Mouse (Mus musculus) MEL (cell line): ENCODE data around the gene Men1. TPM values are rescaled to one million over a fixed set of nuclear protein-coding genes. Genes with fewer than 3 reads are reported as not detected.

Experiments used
- DNase-seq: peaks from one replicate; pipeline ENCODE4 v3.0.0; 2011; ENCODE audit warnings: low read depth, low spot score
- H3K27ac ChIP-seq: 2 replicates; pipeline ENCODE4 v1.5.1; 2012; ENCODE audit warnings: low read depth, mild to moderate bottlenecking, control low read depth, low read length, moderate library complexity; ENCODE audit not compliant: control insufficient read depth
- H3K27me3 ChIP-seq, 2 experiments: fragments of 150-350 bp in 1 of 2; sonication (generic) in 1 of 2; 2 replicates each; pipeline ENCODE4 v1.6.1; 2012; ENCODE audit warnings: low read length in 2 of 2, mild to moderate bottlenecking in 2 of 2, improper control_type of control experiment in 1 of 2, moderate library complexity in 1 of 2; ENCODE audit not compliant: insufficient read depth in 2 of 2, control insufficient read depth in 1 of 2
- H3K36me3 ChIP-seq, 2 experiments: 2 replicates each; pipeline ENCODE4 v1.6.1; 2012 to 2014; ENCODE audit warnings: low read length in 2 of 2, improper control_type of control experiment in 1 of 2, inconsistent platforms in 1 of 2, mild to moderate bottlenecking in 1 of 2; ENCODE audit not compliant: insufficient read depth in 2 of 2, control insufficient read depth in 1 of 2
- H3K4me1 ChIP-seq, 2 experiments: fragments of 150-350 bp in 1 of 2; sonication (generic) in 1 of 2; 2 replicates each; pipeline ENCODE4 v1.6.1; 2012; ENCODE audit warnings: low read length in 2 of 2, improper control_type of control experiment in 1 of 2, mild to moderate bottlenecking in 1 of 2; ENCODE audit not compliant: insufficient read depth in 2 of 2, control insufficient read depth in 1 of 2
- H3K4me3 ChIP-seq, 2 experiments: fragments of 150-350 bp in 1 of 2; sonication (generic) in 1 of 2; 2 replicates each; pipeline ENCODE4 v1.5.1; 2012; ENCODE audit warnings: low read depth in 2 of 2, low read length in 2 of 2, mild to moderate bottlenecking in 2 of 2, moderate library complexity in 2 of 2, control low read depth in 1 of 2, improper control_type of control experiment in 1 of 2; ENCODE audit not compliant: control insufficient read depth in 1 of 2, insufficient read depth in 1 of 2
- H3K79me2 ChIP-seq: 2 replicates; pipeline ENCODE4 v1.6.1; 2012; ENCODE audit warnings: mild to moderate bottlenecking, low read length, moderate library complexity; ENCODE audit not compliant: control insufficient read depth, poor library complexity, insufficient read depth
- H3K9ac ChIP-seq: 2 replicates; pipeline ENCODE4 v1.6.1; 2012; ENCODE audit warnings: low read depth, mild to moderate bottlenecking, control low read depth, low read length, moderate library complexity; ENCODE audit not compliant: control insufficient read depth, poor library complexity, severe bottlenecking
- H3K9me3 ChIP-seq: fragments of 150-350 bp; sonication (generic); replicated peaks from 2 replicates; pipeline ENCODE4 v1.6.1; 2012; ENCODE audit warnings: mild to moderate bottlenecking, low read length, improper control_type of control experiment, moderate library complexity; ENCODE audit not compliant: insufficient read depth
- BHLHE40 ChIP-seq: IDR thresholded peaks from 2 replicates; pipeline ENCODE4 v1.6.1; 2012; ENCODE audit warnings: low read depth, mild to moderate bottlenecking, inconsistent platforms, low read length, improper control_type of control experiment, borderline replicate concordance
- CHD1 ChIP-seq: IDR thresholded peaks from 2 replicates; pipeline ENCODE4 v1.6.1; 2012; ENCODE audit warnings: low read depth, mild to moderate bottlenecking, inconsistent platforms, low read length, improper control_type of control experiment
- CTCF ChIP-seq, 3 experiments: IDR thresholded peaks in 2 of 3; conservative IDR thresholded peaks in 1 of 3; 2 replicates each; pipeline ENCODE4 v1.5.1; 2011 to 2012; ENCODE audit warnings: low read length in 3 of 3, low read depth in 2 of 3, mild to moderate bottlenecking in 2 of 3, improper control_type of control experiment in 1 of 3, inconsistent platforms in 1 of 3, mixed read lengths in 1 of 3, moderate library complexity in 1 of 3; ENCODE audit not compliant: control insufficient read depth in 1 of 3, insufficient read depth in 1 of 3, poor library complexity in 1 of 3, severe bottlenecking in 1 of 3
- E2F4 ChIP-seq: IDR thresholded peaks from 2 replicates; pipeline ENCODE4 v1.6.1; 2011; ENCODE audit warnings: low read depth, low read length, improper control_type of control experiment, borderline replicate concordance
- ELF1 ChIP-seq: IDR thresholded peaks from 2 replicates; pipeline ENCODE4 v1.6.1; 2014; ENCODE audit warnings: low read depth, mild to moderate bottlenecking, inconsistent platforms, low read length, improper control_type of control experiment, moderate library complexity
- HCFC1 ChIP-seq: IDR thresholded peaks from 2 replicates; pipeline ENCODE4 v1.6.1; 2012; ENCODE audit warnings: low read depth, mild to moderate bottlenecking, inconsistent platforms, low read length, improper control_type of control experiment, moderate library complexity
- KAT2A ChIP-seq: conservative IDR thresholded peaks from 2 replicates; pipeline ENCODE4 v1.6.1; 2012; ENCODE audit warnings: low read depth, low read length, improper control_type of control experiment, inconsistent platforms
- MAFK ChIP-seq: IDR thresholded peaks from 2 replicates; pipeline ENCODE4 v1.6.1; 2011; ENCODE audit warnings: low read depth, mild to moderate bottlenecking, low read length, improper control_type of control experiment, borderline replicate concordance
- MAZ ChIP-seq: IDR thresholded peaks from 2 replicates; pipeline ENCODE4 v1.6.1; 2012; ENCODE audit warnings: low read depth, mild to moderate bottlenecking, inconsistent platforms, low read length, improper control_type of control experiment
- MXI1 ChIP-seq: IDR thresholded peaks from 2 replicates; pipeline ENCODE4 v1.6.1; 2011; ENCODE audit warnings: mild to moderate bottlenecking, low read depth, low read length, improper control_type of control experiment
- MYB ChIP-seq: IDR thresholded peaks from 2 replicates; pipeline ENCODE4 v1.6.1; 2011; ENCODE audit warnings: mild to moderate bottlenecking, low read depth, low read length, improper control_type of control experiment
- MYC ChIP-seq: IDR thresholded peaks from 2 replicates; pipeline ENCODE4 v1.6.1; 2011; ENCODE audit warnings: low read depth, mild to moderate bottlenecking, low read length, improper control_type of control experiment, moderate library complexity
- NELFE ChIP-seq: IDR thresholded peaks from 2 replicates; pipeline ENCODE4 v1.6.1; 2011; ENCODE audit warnings: low read depth, low read length, improper control_type of control experiment
- POLR2A ChIP-seq, 2 experiments: IDR thresholded peaks; 2 replicates each; pipeline ENCODE4 v1.6.1; 2011 to 2012; ENCODE audit warnings: low read length in 2 of 2, mild to moderate bottlenecking in 2 of 2, control low read depth in 1 of 2, improper control_type of control experiment in 1 of 2, low read depth in 1 of 2, moderate library complexity in 1 of 2; ENCODE audit not compliant: control insufficient read depth in 1 of 2, insufficient read depth in 1 of 2, poor library complexity in 1 of 2
- POLR2AphosphoS2 ChIP-seq: IDR thresholded peaks from 2 replicates; pipeline ENCODE4 v1.6.1; 2011; ENCODE audit warnings: low read length, improper control_type of control experiment
- TAL1 ChIP-seq: IDR thresholded peaks from 2 replicates; pipeline ENCODE4 v1.6.1; 2012; ENCODE audit warnings: mild to moderate bottlenecking, inconsistent platforms, low read length, moderate library complexity, mixed read lengths
- TBP ChIP-seq: IDR thresholded peaks from 2 replicates; pipeline ENCODE4 v1.8.0; 2011; ENCODE audit warnings: low read depth, low read length, improper control_type of control experiment
- TCF12 ChIP-seq: IDR thresholded peaks from 2 replicates; pipeline ENCODE4 v1.6.1; 2014; ENCODE audit warnings: low read depth, mild to moderate bottlenecking, inconsistent platforms, low read length, improper control_type of control experiment, moderate library complexity
- USF2 ChIP-seq, 2 experiments: IDR thresholded peaks; 2 replicates each; pipeline ENCODE4 v1.6.1; 2011 to 2012; ENCODE audit warnings: improper control_type of control experiment in 2 of 2, low read length in 2 of 2, borderline replicate concordance in 1 of 2, inconsistent platforms in 1 of 2, low read depth in 1 of 2, mild to moderate bottlenecking in 1 of 2; ENCODE audit not compliant: insufficient read depth in 1 of 2
- ZC3H11A ChIP-seq: IDR thresholded peaks from 2 replicates; pipeline ENCODE4 v1.6.1; 2012; ENCODE audit warnings: low read depth, mild to moderate bottlenecking, inconsistent platforms, low read length, improper control_type of control experiment
- ZKSCAN1 ChIP-seq: IDR thresholded peaks from 2 replicates; pipeline ENCODE4 v1.6.1; 2012; ENCODE audit warnings: low read depth, mild to moderate bottlenecking, inconsistent platforms, low read length, improper control_type of control experiment, moderate library complexity
- ZMIZ1 ChIP-seq: IDR thresholded peaks from 2 replicates; pipeline ENCODE4 v1.6.1; 2012; ENCODE audit warnings: low read depth, mild to moderate bottlenecking, inconsistent platforms, low read length, improper control_type of control experiment, moderate library complexity
- polyA plus RNA-seq, 2 experiments: library from polyadenylated mRNA; stranded (reverse) in 1 of 2; unstranded in 1 of 2; fragments of >175 nt in 1 of 2; fragments of >200 nt in 1 of 2; gene quantifications; 2 replicates each; pipeline versions ENCODE4 v1.2.1 to v1.2.4; 2012; ENCODE audit warnings: low replicate concordance in 2 of 2, low read depth in 1 of 2; ENCODE audit not compliant: insufficient read length in 2 of 2, insufficient read depth in 1 of 2, missing spikeins in 1 of 2
- total RNA-seq: library from RNA; depleted of rRNA; stranded (reverse); fragments of 300-350 nt; gene quantifications from 2 replicates; pipeline ENCODE4 v1.2.3, GENCODE M21; 2012

Gene Men1
- total and polyA plus RNA-seq, 3 experiments = 39.4 to 132 TPM; not detected in 1

DNA sequence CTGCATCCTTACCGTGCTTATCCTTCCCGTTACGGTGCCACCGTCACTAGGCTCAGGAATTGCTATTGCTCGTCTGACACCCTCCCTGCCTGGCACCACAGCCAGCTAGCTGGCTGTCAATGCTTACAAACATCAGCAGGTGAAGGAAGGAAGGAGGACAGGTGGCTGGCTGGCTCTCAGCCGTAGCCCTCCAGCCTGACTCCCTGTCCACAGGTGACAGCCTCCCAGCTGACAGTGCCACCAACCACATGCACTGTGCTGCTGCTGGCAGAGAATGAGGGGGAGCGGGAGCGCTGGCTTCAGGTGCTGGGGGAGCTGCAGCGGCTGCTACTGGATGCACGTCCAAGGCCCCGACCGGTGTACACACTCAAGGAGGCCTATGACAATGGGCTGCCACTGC lies 16.6 kb upstream of the Men1 start:
- no peaks in the 10 kb centered on the region for H3K36me3 ChIP-seq
- TF ChIP-seq ZMIZ1 = no peak
- TF ChIP-seq CHD1 = no peak
- TF ChIP-seq MXI1 = no peak
- TF ChIP-seq MYC = no peak
- TF ChIP-seq TBP = no peak
- DNase-seq = no peak
- no peaks in the 10 kb centered on the region for H3K27me3 ChIP-seq
- no peaks in the 10 kb centered on the region for H3K79me2 ChIP-seq
- H3K4me3 ChIP-seq = no peak overlapping the region
- no peaks in the 10 kb centered on the region for H3K9me3 ChIP-seq
- peaks cover 0 to 8% of the 10 kb centered on the region in 2 experiments; a peak in 1 of 4 replicates for H3K4me1 ChIP-seq
- H3K9ac ChIP-seq = no peak overlapping the region
- H3K27ac ChIP-seq = no peak overlapping the region

DNA sequence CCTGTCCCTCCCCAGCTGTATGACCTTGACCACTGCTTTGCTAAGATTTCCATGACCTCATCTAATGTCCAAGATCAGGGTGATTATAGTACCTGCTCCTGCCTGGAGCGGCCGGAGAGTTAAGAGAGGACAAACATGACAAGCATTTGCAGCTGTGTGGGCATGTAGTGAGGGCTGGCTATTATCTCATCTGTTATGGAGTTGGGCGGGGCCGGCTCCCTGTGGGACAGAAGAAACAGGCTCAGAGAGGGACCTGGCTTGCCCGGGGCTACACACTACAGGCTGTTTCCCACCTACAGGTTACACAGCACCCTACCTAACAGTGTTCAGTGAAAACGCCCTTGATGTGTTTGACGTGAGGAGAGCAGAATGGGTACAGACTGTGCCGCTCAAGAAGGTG lies 13.4 kb upstream of the Men1 start:
- no peaks in the 10 kb centered on the region for H3K79me2 ChIP-seq
- H3K4me3 ChIP-seq = no peak overlapping the region
- H3K27ac ChIP-seq = no peak overlapping the region
- no peak overlapping the region for H3K9ac ChIP-seq
- H3K27me3 ChIP-seq = no peaks in the 10 kb centered on the region
- H3K9me3 ChIP-seq = no peaks in the 10 kb centered on the region
- DNase-seq = no peak
- TF ChIP-seq E2F4 = no peak
- no peak for TF ChIP-seq ELF1
- no peak for TF ChIP-seq TCF12
- no peak for TF ChIP-seq BHLHE40
- no peak for TF ChIP-seq POLR2AphosphoS2
- TF ChIP-seq KAT2A = no peak
- TF ChIP-seq USF2 (IDR thresholded peaks at IDR 0.05; ENCODE audit: borderline replicate concordance in 1 of 2, insufficient read depth in 1 of 2, low read depth in 1 of 2, low read length in 2 of 2) = no peak
- TF ChIP-seq CTCF (IDR thresholded peaks at IDR 0.05 in 2 of 3, conservative IDR thresholded peaks at IDR 0.05 in 1 of 3; ENCODE audit: control insufficient read depth in 1 of 3, insufficient read depth in 1 of 3, low read depth in 2 of 3, low read length in 3 of 3, poor library complexity in 1 of 3, severe bottlenecking in 1 of 3) = no peak
- TF ChIP-seq ZKSCAN1 = no peak
- no peak for TF ChIP-seq TAL1
- TF ChIP-seq MAZ = no peak
- TF ChIP-seq CHD1 = no peak
- no peak for TF ChIP-seq ZMIZ1
- no peak for TF ChIP-seq MYC
- TF ChIP-seq MAFK = no peak
- TF ChIP-seq MYB = no peak
- TF ChIP-seq POLR2A (IDR thresholded peaks at IDR 0.05; ENCODE audit: control insufficient read depth in 1 of 2, insufficient read depth in 1 of 2, low read depth in 1 of 2, low read length in 2 of 2, poor library complexity in 1 of 2) = no peak
- TF ChIP-seq HCFC1 = no peak
- TF ChIP-seq NELFE = no peak
- TF ChIP-seq ZC3H11A = no peak
- H3K36me3 ChIP-seq = no peaks in the 10 kb centered on the region
- H3K4me1 ChIP-seq = peaks cover 0 to 8% of the 10 kb centered on the region in 2 experiments; a peak in 1 of 4 replicates
